Mouse (Mus musculus) R1 (cell line): ENCODE results near the gene Stk38.

ENCODE experiments used
- DNase-seq: peaks from one replicate; pipeline ENCODE4 v3.0.0-alpha.2; 2018; ENCODE audit warnings: low read depth, low spot score

The Stk38 gene

DNA sequence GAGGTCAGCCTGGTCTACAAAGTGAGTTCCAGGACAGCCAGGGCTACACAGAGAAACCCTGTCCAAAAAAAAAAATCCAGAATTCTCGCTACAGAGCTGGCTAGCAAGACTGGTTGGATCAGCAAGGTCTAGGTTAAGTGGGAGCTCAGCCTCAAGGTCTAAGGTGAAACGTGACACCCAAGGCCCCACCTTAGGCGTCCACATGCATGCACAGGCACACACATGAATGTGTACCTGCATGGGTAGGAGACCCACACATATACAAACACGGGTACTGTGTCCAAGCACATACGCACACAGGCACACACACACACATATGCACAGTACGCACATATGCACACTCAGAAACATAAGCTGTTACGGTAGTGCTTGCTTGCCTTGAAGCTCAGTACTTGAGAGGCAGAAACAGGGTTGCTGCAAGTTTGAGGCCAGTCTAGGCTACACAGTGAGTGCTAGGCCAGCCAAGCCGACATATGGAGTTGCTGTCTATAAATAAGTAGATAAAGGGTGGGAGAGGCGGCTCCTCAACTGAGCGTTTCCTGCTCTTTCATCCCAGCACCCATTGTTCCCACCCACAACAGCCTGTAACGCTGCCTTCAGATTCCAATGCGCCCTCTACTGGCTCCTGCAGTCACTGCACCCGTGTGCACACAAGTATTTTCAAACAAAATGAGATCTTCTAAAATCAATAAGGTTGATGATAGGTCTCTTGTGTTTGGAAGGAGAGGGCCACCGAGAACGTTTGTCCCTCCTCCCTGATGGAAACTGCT lies 80.7 kb downstream of the Stk38 start:
- peak; percentile 93 for DNase-seq

DNA sequence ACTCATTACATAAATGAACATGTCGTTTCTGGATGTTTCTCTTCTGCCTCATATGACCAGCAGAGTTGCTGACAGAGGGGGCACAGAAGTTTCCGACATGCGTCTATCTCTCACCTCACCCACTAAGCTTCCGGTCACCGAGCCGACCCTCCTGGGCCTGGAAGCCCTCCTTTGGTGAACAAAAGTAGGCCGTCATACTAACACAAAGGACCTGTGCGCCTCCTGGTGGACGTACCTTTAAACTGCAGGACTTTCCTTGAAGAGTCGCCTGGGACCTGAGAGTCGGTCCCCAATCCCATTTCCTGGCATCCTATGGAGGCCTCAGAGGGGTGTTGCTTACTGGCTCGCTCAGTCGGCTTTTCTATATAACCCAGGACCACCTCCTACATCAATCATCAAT lies 81.4 kb downstream of the Stk38 start:
- DNase-seq, result peak; percentile 92

DNA sequence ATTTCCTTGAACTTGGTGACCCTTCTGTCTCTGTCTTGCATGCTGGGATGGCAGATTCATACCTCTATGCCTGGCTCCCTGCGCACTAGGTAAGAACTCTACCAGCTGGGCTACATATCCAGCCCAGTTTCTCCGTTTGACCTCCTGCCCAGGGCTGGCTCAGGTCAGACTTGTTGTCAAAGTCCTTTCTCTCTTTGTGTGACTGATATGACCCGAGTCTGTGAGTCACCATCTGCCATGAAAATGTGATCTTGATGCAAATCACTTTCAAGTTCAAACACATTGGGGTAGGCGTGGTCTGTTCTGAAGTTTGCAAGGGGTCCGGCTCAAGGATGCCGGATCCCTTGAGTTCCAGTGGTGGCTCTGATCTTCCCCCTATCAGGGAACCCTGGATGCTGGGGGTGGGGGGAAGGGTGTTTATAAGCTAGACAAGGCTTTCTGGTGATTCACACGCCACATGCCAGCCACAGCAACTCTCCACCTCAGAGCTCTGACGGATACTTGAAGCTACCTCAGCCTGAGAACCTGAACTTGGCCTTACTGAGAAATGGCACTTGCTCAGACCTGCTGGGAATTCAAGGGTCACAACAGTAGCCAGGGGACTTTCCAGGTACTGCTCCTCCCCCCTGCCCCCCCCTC lies 82.7 kb downstream of the Stk38 start:
- no peak for DNase-seq

- no peak for DNase-seq
Observed at GRCm38 (mm10) chr17:28922096-28922495, 85.7 kb downstream of the Stk38 start.

DNA sequence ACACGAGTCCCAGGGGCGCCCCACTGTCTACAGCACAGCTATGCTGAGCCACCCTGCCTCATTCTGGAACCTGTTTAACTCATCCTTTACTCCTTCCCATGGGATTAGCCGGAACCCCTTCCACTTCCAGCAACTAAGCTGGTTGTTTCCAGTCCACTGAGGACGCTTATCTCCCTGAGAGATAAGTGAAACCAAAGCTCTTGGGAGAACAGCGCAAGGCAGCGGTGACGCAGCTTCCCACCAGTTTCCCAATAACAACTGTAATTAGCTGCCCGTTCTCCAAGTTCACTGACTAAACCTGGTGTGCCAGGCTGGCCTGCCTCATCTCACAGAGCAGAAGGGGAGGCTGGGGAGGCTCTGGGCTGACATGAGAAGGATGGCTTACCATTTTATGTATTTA lies 86.7 kb downstream of the Stk38 start:
- no peak for DNase-seq
